Mouse (Mus musculus) G1E (cell line): ENCODE measurements around the gene Hyal3. TPM values are rescaled to one million over a fixed set of nuclear protein-coding genes. Genes with fewer than 3 reads are reported as not detected.

Source experiments
- ATAC-seq: 2 replicates; pipeline ENCODE4 v1.8.0; 2016; ENCODE audit warnings: mild to moderate bottlenecking; ENCODE audit not compliant: insufficient number of reproducible peaks, poor library complexity, low FRiP score, severe bottlenecking; ENCODE audit errors: extremely low read depth
- DNase-seq: peaks from one replicate; pipeline ENCODE4 v3.0.0; 2012; ENCODE audit warnings: low spot score
- H3K27me3 ChIP-seq: 2 replicates; pipeline ENCODE4 v1.6.1; 2012; ENCODE audit warnings: mild to moderate bottlenecking, low read length, inconsistent platforms; ENCODE audit not compliant: insufficient read depth
- H3K36me3 ChIP-seq: replicated peaks from 2 replicates; pipeline ENCODE3; 2012; ENCODE audit warnings: mild to moderate bottlenecking, inconsistent platforms
- H3K4me1 ChIP-seq: 2 replicates; pipeline ENCODE4 v1.6.1; 2012; ENCODE audit warnings: low read depth, low read length, inconsistent platforms, mixed read lengths; ENCODE audit not compliant: insufficient read depth
- H3K4me3 ChIP-seq: 2 replicates; pipeline ENCODE4 v1.5.1; 2012; ENCODE audit warnings: low read depth, mild to moderate bottlenecking, inconsistent platforms, low read length, moderate library complexity, mixed read lengths
- H3K9me3 ChIP-seq: replicated peaks from 2 replicates; pipeline ENCODE4 v1.6.1; 2012; ENCODE audit warnings: inconsistent platforms
- CTCF ChIP-seq: IDR thresholded peaks from 2 replicates; pipeline ENCODE4 v1.5.1; 2012; ENCODE audit warnings: low read depth, low read length, inconsistent platforms, mixed read lengths
- GATA1 ChIP-seq: IDR thresholded peaks from 2 replicates; pipeline ENCODE4 v1.6.1; 2012; ENCODE audit warnings: borderline replicate concordance, low read length, inconsistent platforms, mixed read lengths
- POLR2AphosphoS5 ChIP-seq: IDR thresholded peaks from 2 replicates; pipeline ENCODE4 v1.6.1; 2012; ENCODE audit warnings: low read depth, low read length, inconsistent platforms; ENCODE audit not compliant: insufficient replicate concordance
- polyA plus RNA-seq: library from polyadenylated mRNA; stranded (reverse); fragments of >175 nt; gene quantifications from 2 replicates; pipeline ENCODE4 v1.2.3, GENCODE M21; 2012
- total RNA-seq, 2 experiments: library from RNA; stranded (forward) in 1 of 2; stranded (reverse) in 1 of 2; fragments of 200-1000 nt in 1 of 2; fragments of >200 nt in 1 of 2; fragmentation: Nextera tagmentation in 1 of 2; gene quantifications; 2 replicates each; pipeline ENCODE4 v1.2.3; 2014 to 2017

Hyal3 gene
- total and polyA plus RNA-seq, 3 experiments, result 0.53 to 4.6 (median 1.4) TPM

- Histone ChIP-seq H3K4me3 (peak overlapping the region; percentile 85), H3K4me1 (peaks cover 73% of the 10 kb centered on the region), H3K36me3 (peaks cover 46% of the 10 kb centered on the region), H3K9me3 (no peaks in the 10 kb centered on the region), H3K27me3 (no peaks in the 10 kb centered on the region)
- no peak for TF ChIP-seq CTCF
- TF ChIP-seq POLR2AphosphoS5, result 0 out of 2 replicates have a peak, but pooled peaks have one; percentile 34
- ATAC-seq, result no peak
- DNase-seq, result no peak
These were observed 53.2 kb downstream of the Hyal3 start for GRCm38 (mm10) chr9:107633661-107634405.

- peaks cover 38% of the 10 kb centered on the region for H3K36me3 ChIP-seq
- TF ChIP-seq GATA1, result no peak
- peaks cover 67% of the 10 kb centered on the region for H3K4me1 ChIP-seq
- peak overlapping the region; percentile 85 for H3K4me3 ChIP-seq
- no peak for ATAC-seq
- H3K9me3 ChIP-seq, result no peaks in the 10 kb centered on the region
- DNase-seq, result peak; percentile 26
- H3K27me3 ChIP-seq, result no peaks in the 10 kb centered on the region
These were observed 54.0 kb downstream of the Hyal3 start for GRCm38 (mm10) chr9:107634406-107635278.

- peak; percentile 89 for DNase-seq
- ATAC-seq, result peak; percentile 90
- Histone ChIP-seq H3K4me3 (peak within 1 kb of the TSS; percentile 85), H3K9me3 (no peaks in the 10 kb centered on the region), H3K36me3 (peaks cover 29% of the 10 kb centered on the region), H3K27me3 (peaks cover 4% of the 10 kb centered on the region; the same call in 1 of the 2 replicates), H3K4me1 (peaks cover 66% of the 10 kb centered on the region)
- TF ChIP-seq CTCF, result no peak
These were observed 54.8 kb downstream of the Hyal3 start, which contains the start of gene Gnai2 for GRCm38 (mm10) chr9:107635279-107636028. Gene Gnai2 (minus strand): TSS chr9:107635367.

Other genes with a start within 250 kb of the Hyal3 start
- 29.6 and 42.6 TPM in 2 replicates for gene Hemk1, start 242.5 kb upstream of the Hyal3 start, total RNA-seq (2014; fragmentation: Nextera tagmentation)
- gene Hemk1, start 242.5 kb upstream of the Hyal3 start, total RNA-seq (2017), result 35.6 and 48.6 TPM in 2 replicates
- 9.4 and 11.0 TPM in 2 replicates for gene Hemk1, start 242.5 kb upstream of the Hyal3 start, polyA plus RNA-seq
- 1.3 TPM in 1 of 2 replicates, not detected in the other for gene 6430571L13Rik, start 240.2 kb upstream of the Hyal3 start, total RNA-seq (2014; fragmentation: Nextera tagmentation)
- 0.64 and 0.76 TPM in 2 replicates for gene 6430571L13Rik, start 240.2 kb upstream of the Hyal3 start, total RNA-seq (2017)
- 0.29 and 0.46 TPM in 2 replicates for gene 6430571L13Rik, start 240.2 kb upstream of the Hyal3 start, polyA plus RNA-seq
- not detected in 2 replicates for gene Cacna2d2, start 181.2 kb upstream of the Hyal3 start, total RNA-seq (2014; fragmentation: Nextera tagmentation)
- gene Cacna2d2, start 181.2 kb upstream of the Hyal3 start, total RNA-seq (2017), result 0.05 and 0.06 TPM in 2 replicates
- gene Cacna2d2, start 181.2 kb upstream of the Hyal3 start, polyA plus RNA-seq, result 0.09 TPM in 1 of 2 replicates, not detected in the other
- 20.5 and 22.1 TPM in 2 replicates for gene Tmem115, start 46.9 kb upstream of the Hyal3 start, total RNA-seq (2014; fragmentation: Nextera tagmentation)
- gene Tmem115, start 46.9 kb upstream of the Hyal3 start, total RNA-seq (2017), result 16.6 and 18.0 TPM in 2 replicates
- gene Tmem115, start 46.9 kb upstream of the Hyal3 start, polyA plus RNA-seq, result 23.2 and 27.1 TPM in 2 replicates
- 1.9 TPM in 1 of 2 replicates, not detected in the other for gene Cyb561d2, start 38.6 kb upstream of the Hyal3 start, total RNA-seq (2014; fragmentation: Nextera tagmentation)
- 23.1 and 30.2 TPM in 2 replicates for gene Cyb561d2, start 38.6 kb upstream of the Hyal3 start, total RNA-seq (2017)
- 10.6 and 11.7 TPM in 2 replicates for gene Cyb561d2, start 38.6 kb upstream of the Hyal3 start, polyA plus RNA-seq
- gene Nprl2, start 38.6 kb upstream of the Hyal3 start, total RNA-seq (2014; fragmentation: Nextera tagmentation), result 16.3 and 22.6 TPM in 2 replicates
- gene Nprl2, start 38.6 kb upstream of the Hyal3 start, total RNA-seq (2017), result 18.4 and 35.0 TPM in 2 replicates
- gene Nprl2, start 38.6 kb upstream of the Hyal3 start, polyA plus RNA-seq, result 1.4 and 1.7 TPM in 2 replicates
- gene Zmynd10, start 33.5 kb upstream of the Hyal3 start, total RNA-seq (2014; fragmentation: Nextera tagmentation), result 1.1 TPM in 1 of 2 replicates, not detected in the other
- 6.2 and 7.3 TPM in 2 replicates for gene Zmynd10, start 33.5 kb upstream of the Hyal3 start, total RNA-seq (2017)
- gene Zmynd10, start 33.5 kb upstream of the Hyal3 start, polyA plus RNA-seq, result 1.1 TPM in 2 replicates
- gene Rassf1, start 29.3 kb upstream of the Hyal3 start, total RNA-seq (2014; fragmentation: Nextera tagmentation), result 15.4 and 19.4 TPM in 2 replicates
- 29.5 and 35.4 TPM in 2 replicates for gene Rassf1, start 29.3 kb upstream of the Hyal3 start, total RNA-seq (2017)
- 10.7 and 12.1 TPM in 2 replicates for gene Rassf1, start 29.3 kb upstream of the Hyal3 start, polyA plus RNA-seq
- gene Tusc2, start 17.6 kb upstream of the Hyal3 start, total RNA-seq (2014; fragmentation: Nextera tagmentation), result 30.4 and 33.1 TPM in 2 replicates
- gene Tusc2, start 17.6 kb upstream of the Hyal3 start, total RNA-seq (2017), result 16.0 and 21.3 TPM in 2 replicates
- gene Tusc2, start 17.6 kb upstream of the Hyal3 start, polyA plus RNA-seq, result 24.4 and 45.3 TPM in 2 replicates
- gene Hyal2, start 12.9 kb upstream of the Hyal3 start, total RNA-seq (2014; fragmentation: Nextera tagmentation), result 11.7 and 16.8 TPM in 2 replicates
- gene Hyal2, start 12.9 kb upstream of the Hyal3 start, total RNA-seq (2017), result 4.2 and 5.5 TPM in 2 replicates
- 28.9 and 33.9 TPM in 2 replicates for gene Hyal2, start 12.9 kb upstream of the Hyal3 start, polyA plus RNA-seq
- gene Hyal1, start 3.9 kb upstream of the Hyal3 start, total RNA-seq (2014; fragmentation: Nextera tagmentation), result 6.6 and 7.3 TPM in 2 replicates
- gene Hyal1, start 3.9 kb upstream of the Hyal3 start, total RNA-seq (2017), result 1.9 and 2.3 TPM in 2 replicates
- gene Hyal1, start 3.9 kb upstream of the Hyal3 start, polyA plus RNA-seq, result 1.4 and 2.2 TPM in 2 replicates
- 17.1 and 17.4 TPM in 2 replicates for gene Naa80, start 1.9 kb upstream of the Hyal3 start, total RNA-seq (2014; fragmentation: Nextera tagmentation)
- 13.1 and 14.6 TPM in 2 replicates for gene Naa80, start 1.9 kb upstream of the Hyal3 start, total RNA-seq (2017)
- 53.5 and 53.8 TPM in 2 replicates for gene Naa80, start 1.9 kb upstream of the Hyal3 start, polyA plus RNA-seq
- 178 and 183 TPM in 2 replicates for gene Ifrd2, start 6.8 kb downstream of the Hyal3 start, total RNA-seq (2014; fragmentation: Nextera tagmentation)
- 76.0 and 76.7 TPM in 2 replicates for gene Ifrd2, start 6.8 kb downstream of the Hyal3 start, total RNA-seq (2017)
- gene Ifrd2, start 6.8 kb downstream of the Hyal3 start, polyA plus RNA-seq, result 153 and 156 TPM in 2 replicates
- gene Sema3b, start 28.4 kb downstream of the Hyal3 start, total RNA-seq (2014; fragmentation: Nextera tagmentation), result not detected in 2 replicates
- 0.27 TPM in 1 of 2 replicates, not detected in the other for gene Sema3b, start 28.4 kb downstream of the Hyal3 start, total RNA-seq (2017)
- gene Sema3b, start 28.4 kb downstream of the Hyal3 start, polyA plus RNA-seq, result not detected in 2 replicates
- 337 and 375 TPM in 2 replicates for gene Gnai2, start 54.5 kb downstream of the Hyal3 start, total RNA-seq (2014; fragmentation: Nextera tagmentation)
- 232 TPM in 2 replicates for gene Gnai2, start 54.5 kb downstream of the Hyal3 start, total RNA-seq (2017)
- gene Gnai2, start 54.5 kb downstream of the Hyal3 start, polyA plus RNA-seq, result 657 and 787 TPM in 2 replicates
- not detected in 2 replicates for gene Slc38a3, start 88.7 kb downstream of the Hyal3 start, total RNA-seq (2014; fragmentation: Nextera tagmentation)
- 0.11 and 0.12 TPM in 2 replicates for gene Slc38a3, start 88.7 kb downstream of the Hyal3 start, total RNA-seq (2017)
- not detected in 2 replicates for gene Slc38a3, start 88.7 kb downstream of the Hyal3 start, polyA plus RNA-seq
- not detected in 2 replicates for gene Gnat1, start 98.9 kb downstream of the Hyal3 start, total RNA-seq (2014; fragmentation: Nextera tagmentation)
- 0.05 TPM in 1 of 2 replicates, not detected in the other for gene Gnat1, start 98.9 kb downstream of the Hyal3 start, total RNA-seq (2017)
- gene Gnat1, start 98.9 kb downstream of the Hyal3 start, polyA plus RNA-seq, result not detected in 2 replicates
- gene Sema3f, start 129.7 kb downstream of the Hyal3 start, total RNA-seq (2014; fragmentation: Nextera tagmentation), result not detected in 2 replicates
- 0.11 and 0.52 TPM in 2 replicates for gene Sema3f, start 129.7 kb downstream of the Hyal3 start, total RNA-seq (2017)
- 0.07 and 0.09 TPM in 2 replicates for gene Sema3f, start 129.7 kb downstream of the Hyal3 start, polyA plus RNA-seq
- 355 and 467 TPM in 2 replicates for gene Rbm5, start 190.2 kb downstream of the Hyal3 start, total RNA-seq (2014; fragmentation: Nextera tagmentation)
- 261 and 271 TPM in 2 replicates for gene Rbm5, start 190.2 kb downstream of the Hyal3 start, total RNA-seq (2017)
- gene Rbm5, start 190.2 kb downstream of the Hyal3 start, polyA plus RNA-seq, result 14.3 and 23.4 TPM in 2 replicates